Mouse (Mus musculus) heart, postnatal 0 days (tissue): ENCODE measurements around the gene Tmem252. TPM values are rescaled to one million over a fixed set of nuclear protein-coding genes. Genes with fewer than 3 reads are reported as not detected.

Source experiments
- ATAC-seq: fragments of 200-750 bp; cut with Nextera tagmentation; 2 replicates; pipeline ENCODE4 v1.8.0; 2017; ENCODE audit warnings: low read depth, moderate number of reproducible peaks, moderate library complexity; ENCODE audit not compliant: insufficient read depth
- DNase-seq: peaks from one replicate; pipeline ENCODE4 v3.0.0-alpha.2; 2016; ENCODE audit warnings: low spot score
- H3K27ac ChIP-seq: fragments of 300-500 bp; sonication (generic); 2 replicates; pipeline ENCODE4 v1.5.1; 2014; ENCODE audit warnings: low read depth, mild to moderate bottlenecking
- H3K27me3 ChIP-seq: fragments of 300-500 bp; sonication (generic); 2 replicates; pipeline ENCODE4 v1.6.1; 2014; ENCODE audit warnings: low read length, mixed read lengths; ENCODE audit not compliant: control insufficient read depth, insufficient read depth
- H3K36me3 ChIP-seq: fragments of 300-500 bp; sonication (generic); replicated peaks from 2 replicates; pipeline ENCODE4 v1.6.1; 2014; ENCODE audit warnings: low read length, mixed read lengths; ENCODE audit not compliant: control insufficient read depth, insufficient read depth
- H3K4me1 ChIP-seq: fragments of 300-500 bp; sonication (generic); 2 replicates; pipeline ENCODE4 v1.6.1; 2014; ENCODE audit warnings: antibody characterized with exemption; ENCODE audit not compliant: control insufficient read depth, insufficient read depth
- H3K4me2 ChIP-seq: fragments of 300-500 bp; sonication (generic); 2 replicates; pipeline ENCODE4 v1.6.1; 2014; ENCODE audit warnings: low read depth, mild to moderate bottlenecking, low read length, moderate library complexity
- H3K4me3 ChIP-seq: fragments of 300-500 bp; sonication (generic); 2 replicates; pipeline ENCODE4 v1.5.1; 2014; ENCODE audit warnings: low read depth, low read length
- H3K9ac ChIP-seq: fragments of 300-500 bp; sonication (generic); replicated peaks from 2 replicates; pipeline ENCODE4 v1.6.1; 2014; ENCODE audit warnings: low read depth, low read length, mixed read lengths
- H3K9me3 ChIP-seq: fragments of 300-500 bp; sonication (generic); replicated peaks from 2 replicates; pipeline ENCODE4 v1.6.1; 2016; ENCODE audit warnings: low read length; ENCODE audit not compliant: control insufficient read depth
- CTCF ChIP-seq: IDR thresholded peaks from 2 replicates; pipeline ENCODE4 v1.5.1; 2016; ENCODE audit warnings: antibody characterized with exemption, control low read depth, low read depth
- EP300 ChIP-seq: IDR thresholded peaks from 2 replicates; pipeline ENCODE4 v1.6.1; 2016; ENCODE audit warnings: antibody characterized with exemption, low read depth
- WGBS: fragments of 180-500 bp; shearing (Covaris S2); extraction: QIAGEN DNeasy Blood & Tissue Kit; methylation state at CpG from one replicate; pipeline ENCODE4 v1.1.7; 2014; 5-methylcytosine and 5-hydroxymethylcytosine counted together
- polyA plus RNA-seq: library from polyadenylated mRNA; unstranded; fragments of >200 nt; fragmentation: Nextera tagmentation; extraction: Ambion mirVana; gene quantifications from 2 replicates; pipeline ENCODE4 v1.2.1, GENCODE M21; 2015
- total RNA-seq: library from RNA; depleted of rRNA; stranded (reverse); fragments of >200 nt; gene quantifications from 2 replicates; pipeline ENCODE4 v1.2.3, GENCODE M21; 2014; ENCODE audit warnings: low replicate concordance

Tmem252 gene
- total and polyA plus RNA-seq, 2 experiments from 2014 or later: 0.08 to 3.2 TPM

- Histone ChIP-seq H3K27ac (no peak overlapping the region), H3K27me3 (no peaks in the 10 kb centered on the region), H3K4me1 (0 out of 2 replicates have a peak, but pooled peaks cover 3% of the 10 kb centered on the region), H3K4me3 (no peak overlapping the region), H3K9me3 (no peaks in the 10 kb centered on the region), H3K4me2 (no peak overlapping the region), H3K36me3 (no peaks in the 10 kb centered on the region), H3K9ac (no peak overlapping the region)
- TF ChIP-seq EP300 (no peak), CTCF (no peak)
- DNase-seq: no peak
- 66% methylated on average over 6 of the region's 6 CpGs for WGBS
- ATAC-seq: no peak
Observed at GRCm38 (mm10) chr19:24652342-24653019, 21.3 kb upstream of the Tmem252 start.

DNA sequence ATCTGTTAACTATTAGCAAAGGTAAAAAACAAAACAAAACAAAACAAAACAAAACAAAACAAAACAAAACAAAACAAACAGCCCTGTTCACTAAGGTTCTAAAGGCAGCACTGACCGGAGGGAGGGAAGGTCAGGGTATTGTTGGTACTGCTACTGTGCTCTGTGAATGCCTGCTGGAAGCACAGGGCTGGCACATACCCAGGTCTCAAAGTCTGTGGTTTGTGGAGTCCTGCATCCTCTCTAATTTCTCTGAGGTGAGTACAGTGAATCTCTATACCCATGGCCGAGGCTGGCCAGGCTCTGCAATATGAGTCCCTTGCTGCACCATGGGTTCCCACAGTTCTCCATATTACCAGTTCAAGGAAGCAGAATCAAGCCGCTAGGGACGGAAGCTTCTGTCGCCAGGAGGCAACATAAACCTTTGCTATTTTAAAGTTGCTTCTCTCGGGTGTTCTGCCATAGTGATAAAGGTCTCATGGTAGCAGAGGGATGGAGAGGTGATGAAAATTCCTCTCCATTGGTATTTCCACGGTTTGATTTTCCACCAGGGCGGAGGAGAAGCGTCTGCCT is 20.5 kb upstream of the Tmem252 start:
- 0 out of 2 replicates have a peak, but pooled peaks cover 3% of the 10 kb centered on the region for H3K4me1 ChIP-seq
- ATAC-seq: no peak
- no peak overlapping the region for H3K9ac ChIP-seq
- no peak overlapping the region for H3K4me2 ChIP-seq
- no peak for DNase-seq
- H3K27me3 ChIP-seq: no peaks in the 10 kb centered on the region
- no peak overlapping the region for H3K4me3 ChIP-seq
- TF ChIP-seq EP300 (no peak), CTCF (peak; percentile 26)
- H3K36me3 ChIP-seq: no peaks in the 10 kb centered on the region
- 40% methylated on average over 9 of the region's 9 CpGs for whole genome bisulfite sequencing
- no peaks in the 10 kb centered on the region for H3K9me3 ChIP-seq
- no peak overlapping the region for H3K27ac ChIP-seq

DNA sequence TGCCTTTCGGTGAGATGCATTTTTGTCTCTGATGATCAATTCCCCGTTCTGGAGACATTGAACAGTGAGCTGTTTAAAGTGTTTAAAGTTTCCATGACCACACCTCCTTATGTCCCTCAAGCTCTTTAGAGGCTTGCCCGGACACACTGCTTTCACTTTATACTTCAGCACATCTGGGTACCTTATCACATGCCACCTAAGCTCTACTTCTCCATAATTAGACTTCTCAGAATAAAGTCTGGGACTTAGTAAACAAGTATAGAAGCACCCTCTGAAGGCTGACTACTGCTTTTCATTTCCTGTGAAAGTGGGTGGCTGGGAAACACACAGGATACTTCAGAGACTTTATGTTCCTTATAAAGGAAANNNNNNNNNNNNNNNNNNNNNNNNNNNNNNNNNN is 16.8 kb upstream of the Tmem252 start:
- DNase-seq (no peak), ATAC-seq (no peak)
- Histone ChIP-seq H3K4me3 (no peak overlapping the region), H3K36me3 (no peaks in the 10 kb centered on the region), H3K4me2 (no peak overlapping the region), H3K27me3 (no peaks in the 10 kb centered on the region), H3K4me1 (0 out of 2 replicates have a peak, but pooled peaks cover 3% of the 10 kb centered on the region), H3K9ac (no peak overlapping the region), H3K9me3 (no peaks in the 10 kb centered on the region), H3K27ac (no peak overlapping the region)
- TF ChIP-seq CTCF (no peak), EP300 (no peak)
- 44% methylated on average over 3 of the region's 3 CpGs for WGBS

DNA sequence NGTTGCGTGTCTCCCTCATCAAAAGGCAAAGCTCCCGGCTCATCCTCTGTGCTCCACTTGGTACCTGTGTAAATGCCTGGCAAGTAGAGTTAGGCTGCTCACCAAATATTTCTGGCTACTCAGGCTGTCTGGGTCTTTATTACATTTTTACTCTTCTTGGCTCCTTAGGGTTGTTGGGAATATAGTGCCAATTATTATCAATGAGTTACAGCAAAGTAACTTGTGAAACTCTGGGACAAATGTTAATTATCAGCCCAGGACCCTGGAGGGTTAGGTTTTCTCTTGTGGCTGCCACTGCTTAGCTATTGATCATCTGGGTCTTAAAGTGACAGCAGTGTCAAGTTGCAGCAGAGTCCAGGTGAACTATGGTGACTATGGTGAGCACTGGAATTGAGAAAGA is 11.5 kb upstream of the Tmem252 start:
- DNase-seq (no peak), ATAC-seq (no peak)
- TF ChIP-seq EP300: no peak
- no peak for TF ChIP-seq CTCF
- Histone ChIP-seq H3K9ac (no peak overlapping the region), H3K4me3 (no peak overlapping the region), H3K27ac (no peak overlapping the region), H3K4me1 (no peaks in the 10 kb centered on the region), H3K9me3 (no peaks in the 10 kb centered on the region), H3K27me3 (no peaks in the 10 kb centered on the region), H3K36me3 (no peaks in the 10 kb centered on the region), H3K4me2 (no peak overlapping the region)
- WGBS: 89% methylated on average over 2 of the region's 2 CpGs

GRCm38 (mm10) chr19:24665771-24666170 is 8.0 kb upstream of the Tmem252 start:
- no peak overlapping the region for H3K27ac ChIP-seq
- no peaks in the 10 kb centered on the region for H3K36me3 ChIP-seq
- H3K4me1 ChIP-seq: no peaks in the 10 kb centered on the region
- ATAC-seq: no peak
- H3K4me3 ChIP-seq: no peak overlapping the region
- H3K27me3 ChIP-seq: no peaks in the 10 kb centered on the region
- no peak overlapping the region for H3K9ac ChIP-seq
- H3K4me2 ChIP-seq: no peak overlapping the region
- TF ChIP-seq EP300: no peak
- no peak for TF ChIP-seq CTCF
- no peaks in the 10 kb centered on the region for H3K9me3 ChIP-seq
- WGBS: 70% methylated on average over 11 of the region's 11 CpGs
- no peak for DNase-seq
